Mouse (Mus musculus) natural killer cell, adult 2 months (primary cell): ENCODE data around the gene Gls.
A peak's percentile ranks its signal among the peaks of the same experiment; 100 is the strongest.

Source experiments
- DNase-seq, 2 experiments: peaks; one replicate each; pipeline ENCODE4 v3.0.0; 2022; ENCODE audit warnings: low spot score in 2 of 2

The Gls gene

GRCm38 (mm10) chr1:52248899-52249556, 16.0 kb upstream of the Gls start:
- DNase-seq = no peak

DNA sequence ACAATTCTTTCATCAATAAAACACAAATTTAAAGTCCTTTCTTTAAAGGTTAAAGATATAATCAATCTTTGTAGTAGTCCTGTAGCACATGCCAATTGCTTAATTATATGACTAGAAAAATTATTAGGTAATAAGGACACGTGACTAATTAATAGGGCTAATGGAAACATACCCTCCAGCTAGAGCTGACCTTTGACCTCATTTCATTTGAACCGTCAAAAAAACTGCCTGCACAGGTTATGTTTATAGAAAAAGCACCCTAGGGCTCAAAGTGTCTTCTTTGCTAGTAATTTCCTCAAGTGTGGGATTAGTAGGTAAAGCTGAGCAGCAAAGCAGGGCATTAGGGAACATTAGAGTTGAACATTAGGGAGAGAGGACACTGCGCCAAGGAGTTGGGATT, 9.2 kb upstream of the Gls start:
- no peak for DNase-seq

GRCm38 (mm10) chr1:52232766-52233140, 279 bp downstream of the Gls start:
- DNase-seq = no peak

DNA sequence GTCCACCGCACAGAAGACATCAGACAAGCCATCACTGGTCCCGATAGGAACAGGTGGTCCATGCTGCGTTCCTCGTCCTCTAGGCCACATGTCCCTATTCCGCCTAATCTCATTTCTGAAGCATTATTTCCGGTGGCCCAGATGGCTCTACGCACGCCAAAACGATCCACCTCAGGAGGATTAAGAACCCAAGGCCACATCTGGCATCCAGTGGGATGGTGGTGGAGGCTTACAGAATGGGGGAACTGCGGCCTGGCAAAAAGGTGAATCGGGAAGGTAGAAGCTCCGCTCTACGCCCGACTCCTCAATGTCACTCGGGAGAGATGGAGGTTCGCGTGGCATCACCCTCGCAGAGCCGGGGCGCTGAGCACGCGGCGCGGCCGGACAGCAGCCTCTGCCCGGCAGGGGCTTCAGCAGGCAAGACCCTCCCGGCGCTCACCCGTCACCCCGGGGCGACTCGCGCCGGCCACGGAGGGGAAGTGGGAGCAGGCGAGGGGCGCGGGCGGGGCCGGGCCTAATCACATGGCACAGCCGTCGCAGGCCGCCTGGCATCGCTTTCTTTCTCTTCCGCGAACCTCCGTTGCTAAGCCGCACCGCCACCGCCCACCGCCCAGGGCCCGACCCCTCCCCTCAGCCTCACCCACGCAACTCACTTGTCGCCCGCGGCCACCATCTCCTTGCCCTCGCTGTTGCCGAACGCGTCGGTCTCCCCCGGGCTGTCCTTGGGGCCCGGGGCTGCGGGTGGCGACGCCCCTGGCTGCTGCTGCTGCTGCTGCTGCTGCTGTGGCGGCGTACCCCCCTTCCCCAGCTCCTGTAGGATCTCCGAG, 880 bp downstream of the Gls start:
- peak; percentile 38 to 67 for DNase-seq

GRCm38 (mm10) chr1:52230404-52230803, 2.6 kb downstream of the Gls start:
- DNase-seq = no peak

GRCm38 (mm10) chr1:52228178-52228577, 4.9 kb downstream of the Gls start:
- no peak for DNase-seq

DNA sequence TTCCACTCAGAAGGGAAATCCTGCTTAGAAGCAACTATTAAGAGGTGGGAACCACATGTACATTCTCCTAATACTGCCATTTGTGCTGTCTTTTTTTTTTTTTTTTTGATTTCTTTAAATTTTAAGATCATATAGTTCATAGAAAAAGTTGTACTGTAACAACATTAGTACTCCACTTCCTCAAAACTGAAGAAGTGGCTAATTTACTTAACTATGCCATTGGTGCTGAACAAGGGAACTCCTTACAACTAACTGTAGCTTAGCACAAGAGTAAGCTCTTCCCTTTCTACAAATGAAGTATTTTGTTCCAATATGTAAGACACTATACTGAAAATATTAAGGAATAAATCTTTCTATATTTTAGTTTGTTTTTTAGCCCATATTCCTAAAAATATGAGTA, 6.6 kb downstream of the Gls start:
- DNase-seq = no peak

DNA sequence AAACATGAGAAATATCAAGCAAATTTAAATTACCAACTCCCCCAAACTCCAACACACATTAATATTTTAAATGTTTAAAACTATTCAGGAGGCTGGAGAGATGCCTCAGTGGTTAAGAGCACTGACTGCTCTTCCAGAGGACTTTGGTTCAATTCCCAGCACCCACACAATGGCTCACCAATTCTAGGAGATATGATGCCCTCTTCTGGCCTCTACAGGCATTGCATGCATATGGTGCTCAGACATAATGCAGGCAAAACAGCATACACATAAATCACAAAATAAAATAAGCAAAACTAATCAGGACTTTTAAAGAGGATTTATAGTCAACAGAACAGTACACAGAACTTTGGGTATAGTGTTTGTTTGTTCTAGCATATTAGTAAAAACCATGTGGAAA, 16.3 kb downstream of the Gls start:
- DNase-seq = peak in 1 of 2 experiments; percentile 18

DNA sequence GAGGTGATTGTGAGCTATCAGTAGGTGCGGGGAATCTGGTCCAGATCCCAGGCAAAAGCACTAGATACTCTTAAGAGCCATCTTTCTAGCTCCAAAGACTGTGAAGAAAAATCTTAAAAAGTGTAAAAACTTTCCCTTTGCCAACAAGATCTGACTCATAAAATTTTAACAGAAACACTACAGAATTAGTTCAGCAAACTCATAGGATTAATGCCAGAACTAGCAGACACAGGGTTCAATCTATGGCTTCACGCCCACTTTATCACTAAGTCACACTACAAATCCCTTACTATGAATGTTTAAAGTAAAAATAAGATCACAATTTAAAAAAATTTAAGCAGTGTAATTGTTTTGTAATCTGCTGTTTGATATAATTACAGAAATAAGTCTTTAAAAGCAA, 50.0 kb downstream of the Gls start:
- DNase-seq = no peak

- no peak for DNase-seq
Measured at GRCm38 (mm10) chr1:52181994-52182393, 51.0 kb downstream of the Gls start.

DNA sequence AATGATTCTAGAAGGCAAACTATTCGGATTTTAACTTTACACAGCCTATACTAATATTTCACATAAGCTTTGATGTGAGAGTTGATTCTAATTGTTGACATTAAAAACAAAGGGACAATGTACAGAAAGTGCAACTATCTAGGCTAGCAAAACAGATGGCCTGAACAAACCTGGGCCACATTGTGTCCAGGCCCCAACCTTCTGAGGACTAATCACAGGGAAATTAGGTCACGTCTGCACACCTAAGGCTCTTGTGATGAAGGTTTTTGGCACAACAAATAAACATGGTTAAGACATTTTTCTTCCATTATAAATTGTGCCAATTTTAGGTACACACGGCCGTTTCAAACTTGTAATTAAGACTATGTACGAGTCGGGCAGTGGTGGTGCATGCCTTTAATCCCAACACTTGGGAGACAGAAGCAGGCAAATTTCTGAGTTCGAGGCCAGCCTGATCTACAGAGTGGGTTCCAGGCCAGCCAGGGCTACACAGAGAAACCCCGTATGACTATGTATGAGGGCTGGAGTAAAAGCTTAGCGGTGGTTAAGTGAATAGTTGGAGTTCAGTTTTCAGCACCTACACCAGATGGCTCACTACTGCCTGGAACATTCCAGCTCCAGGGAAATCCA, 53.0 kb downstream of the Gls start:
- DNase-seq = no peak

GRCm38 (mm10) chr1:52176999-52177398, 56.0 kb downstream of the Gls start:
- DNase-seq = no peak

DNA sequence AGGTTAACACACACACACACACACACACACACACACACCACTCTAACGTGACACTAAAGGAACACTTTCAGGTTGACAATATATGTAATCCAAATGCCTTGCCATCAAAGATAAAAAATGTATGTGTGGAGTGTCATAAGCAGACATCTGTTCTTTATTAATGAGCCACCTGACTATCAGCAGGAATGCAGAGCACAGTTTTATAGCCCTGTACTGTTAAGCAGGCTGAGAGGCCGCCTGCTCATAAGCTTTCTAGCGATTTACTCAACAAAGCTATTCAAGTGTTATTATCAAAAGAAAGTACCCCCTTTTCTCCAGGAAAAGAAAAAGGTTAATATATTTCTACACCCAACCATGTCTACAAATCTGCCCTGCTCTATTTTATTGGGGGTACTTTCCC, 57.0 kb downstream of the Gls start:
- DNase-seq = no peak

DNA sequence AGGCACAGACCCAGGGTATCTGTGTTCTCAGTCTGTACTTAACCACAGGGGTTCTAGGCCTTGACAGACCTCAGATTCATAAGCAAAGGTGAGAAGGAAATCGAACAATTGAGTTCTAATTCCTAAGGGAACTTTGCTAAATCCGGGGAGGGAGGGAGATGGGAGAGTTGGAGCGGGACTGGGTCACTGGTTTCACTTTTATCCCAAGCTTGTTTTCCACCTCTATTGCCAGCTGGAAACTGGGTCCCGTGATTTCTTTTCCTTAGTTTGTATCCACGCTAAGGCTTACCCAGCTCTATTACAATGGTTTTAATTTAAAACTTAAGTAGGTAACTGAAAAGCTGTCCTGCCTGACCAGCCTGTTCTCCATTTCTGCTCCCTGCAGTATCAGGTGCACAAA, 57.7 kb downstream of the Gls start:
- DNase-seq = no peak

- no peak for DNase-seq
Measured at GRCm38 (mm10) chr1:52171271-52171670, 61.8 kb downstream of the Gls start.

DNA sequence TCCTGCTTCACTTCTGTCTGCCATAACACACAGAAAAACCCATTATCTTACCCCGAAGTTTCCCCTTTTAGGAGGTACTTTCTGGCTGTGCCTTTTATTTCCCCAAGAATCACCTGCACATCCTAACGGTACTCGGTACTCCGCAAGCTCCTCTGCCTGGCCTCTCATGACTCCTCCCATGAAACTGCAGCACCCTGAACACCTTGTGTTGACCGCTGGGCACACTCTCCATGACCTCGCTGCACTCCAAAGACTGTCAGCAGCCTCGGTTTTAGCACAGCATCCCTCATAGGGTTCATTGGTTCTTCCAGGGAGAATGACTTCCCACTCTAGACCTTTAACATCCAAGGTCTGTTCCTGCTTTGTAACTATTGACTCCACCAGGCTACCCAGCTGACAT, 62.3 kb downstream of the Gls start:
- DNase-seq = no peak

DNA sequence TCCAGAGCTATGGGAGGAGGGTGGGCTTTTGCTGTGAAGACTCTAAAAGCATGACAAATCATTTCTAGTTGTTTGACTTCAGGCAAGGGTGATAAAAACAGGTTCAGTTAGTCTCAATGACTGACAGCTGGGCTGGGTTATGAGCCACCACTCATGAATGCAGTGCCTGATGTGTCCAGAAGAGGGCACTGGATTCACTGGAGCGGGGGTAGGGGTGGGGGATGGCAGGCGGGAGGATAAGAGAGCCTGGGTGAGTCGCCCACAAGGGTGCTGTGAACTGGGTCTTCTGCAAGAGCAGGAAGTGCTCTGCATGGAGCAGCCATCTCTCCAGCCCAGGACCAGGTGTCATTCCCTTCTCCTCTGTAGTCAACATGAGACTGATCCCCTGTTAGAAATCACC, 63.0 kb downstream of the Gls start:
- peak in 1 of 2 experiments; percentile 28 for DNase-seq

DNA sequence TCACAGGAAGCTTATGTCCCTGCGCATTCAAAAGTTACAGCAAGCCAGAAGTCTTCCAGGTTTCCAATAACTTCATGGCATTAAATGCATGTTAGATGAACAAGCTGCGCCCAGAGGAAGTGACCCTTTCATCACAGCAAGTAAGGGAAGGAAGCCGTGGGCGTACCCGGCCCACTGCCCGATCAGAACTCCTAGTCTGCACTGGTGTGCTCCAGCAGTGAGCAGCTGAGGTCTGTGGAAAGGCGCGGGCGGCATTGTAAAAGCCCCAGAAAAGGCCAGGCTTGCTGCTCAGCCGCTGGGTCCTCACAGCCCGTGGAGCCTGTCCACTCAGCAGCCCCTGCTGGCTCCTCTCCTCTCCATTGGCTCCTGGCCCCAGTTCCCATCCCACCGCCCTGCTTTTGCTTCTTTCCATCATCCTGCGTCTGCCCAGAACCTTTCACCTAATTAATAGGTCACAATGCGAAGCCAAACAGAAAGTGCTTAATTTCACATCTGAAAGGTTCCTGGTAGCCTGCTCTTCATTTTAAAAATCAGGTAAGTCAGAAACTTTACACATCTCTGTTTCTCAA, 66.3 kb downstream of the Gls start:
- DNase-seq = no peak

DNA sequence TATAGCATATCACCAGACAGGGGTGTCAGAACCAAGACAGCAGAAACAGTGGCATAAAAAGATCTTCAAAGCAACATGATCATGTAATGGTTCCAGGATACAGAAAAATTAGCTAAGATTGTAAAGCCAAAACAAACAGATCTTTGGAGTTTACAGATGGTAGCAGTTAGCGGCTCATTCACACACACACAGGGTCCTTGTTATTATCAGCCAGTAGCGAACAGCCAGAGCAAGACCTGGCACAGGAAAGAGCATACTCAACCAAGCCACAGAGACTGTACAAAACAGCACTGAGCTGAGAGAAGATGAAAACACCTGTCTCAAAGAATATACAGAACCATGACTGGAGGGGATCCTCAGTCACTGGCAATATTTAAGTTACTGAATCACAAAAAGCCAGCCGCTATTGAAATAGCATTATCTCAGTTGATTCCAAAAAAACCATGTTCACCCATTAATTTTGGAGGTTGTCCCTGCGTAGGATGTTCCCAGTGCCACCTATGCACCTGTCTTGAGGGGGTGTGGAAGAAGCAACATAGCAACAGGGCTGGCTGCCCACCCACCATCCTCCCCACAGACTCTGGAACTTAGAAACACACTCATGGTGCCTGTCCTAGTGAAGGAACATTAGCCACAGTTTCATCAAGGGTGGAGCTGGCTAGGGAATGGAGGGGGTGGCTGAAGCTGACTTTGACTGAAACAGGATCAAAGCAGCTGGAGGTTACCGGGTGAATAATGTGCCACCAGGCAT, 69.2 kb downstream of the Gls start:
- DNase-seq = no peak

DNA sequence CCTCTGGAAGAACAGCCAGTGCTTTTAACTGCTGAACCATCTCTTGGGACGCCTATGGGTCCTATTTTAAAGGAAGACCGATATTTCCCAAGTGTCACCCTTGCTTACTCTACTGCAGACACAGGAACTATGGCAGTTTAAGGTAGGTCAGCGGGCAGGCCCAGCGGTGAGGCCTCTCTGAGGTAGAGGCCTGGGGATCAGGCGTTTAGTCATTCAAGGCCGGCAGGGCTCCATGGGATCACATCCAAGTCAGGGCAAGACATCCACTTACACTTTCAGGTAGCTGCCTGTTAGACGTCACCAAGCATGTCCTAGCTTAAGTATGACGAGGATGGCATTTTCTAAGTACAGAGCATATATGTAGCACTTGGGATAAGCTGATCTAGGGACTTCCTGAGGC, 71.9 kb downstream of the Gls start:
- DNase-seq = no peak

DNA sequence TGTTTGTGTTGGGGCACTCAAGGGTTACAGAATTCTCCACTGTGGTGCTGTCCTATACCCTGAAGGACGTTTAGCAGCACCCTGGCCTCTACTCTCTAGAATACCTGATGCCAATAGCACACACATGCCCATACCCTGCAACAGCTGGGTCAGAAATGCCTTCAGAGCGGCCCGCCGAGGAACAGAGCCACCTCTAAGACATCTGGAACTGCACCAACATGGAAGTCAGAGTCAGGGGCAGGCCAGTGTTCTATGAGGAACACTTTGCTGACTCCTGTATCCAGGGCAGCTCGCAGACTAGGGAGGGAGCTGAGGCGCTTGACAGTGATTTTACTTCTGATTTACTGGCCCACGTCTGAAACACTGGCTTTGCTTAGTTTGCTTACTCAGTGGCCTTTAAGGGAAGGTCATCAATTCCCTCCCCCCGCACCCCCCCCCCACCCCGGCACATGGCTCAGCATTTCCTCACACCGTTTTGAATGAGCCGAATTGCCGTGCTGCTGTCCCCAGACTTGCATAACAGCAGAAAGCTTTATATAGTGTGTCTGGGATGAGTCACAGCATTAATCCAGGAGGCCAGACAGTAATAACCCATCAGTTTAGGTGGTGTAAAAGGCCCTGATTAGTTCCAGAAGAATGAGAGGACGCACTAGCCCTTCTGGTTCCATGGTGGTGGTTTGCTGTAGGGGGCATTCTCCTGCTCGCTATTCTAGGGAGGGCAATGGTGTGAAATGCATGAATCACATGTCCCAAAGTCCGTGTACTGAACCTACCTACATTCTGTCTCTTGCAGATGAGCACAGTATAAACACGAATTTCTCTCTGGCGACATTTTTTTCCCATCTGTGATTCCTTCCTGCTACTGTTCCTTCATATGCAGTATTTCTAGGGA, 74.3 kb downstream of the Gls start:
- DNase-seq = no peak
